Mouse (Mus musculus) fat pad, adult 2 months (tissue): ENCODE results near the gene Tmem231.
A peak's percentile ranks its signal among the peaks of the same experiment; 100 is the strongest.

ENCODE experiments used
- DNase-seq: peaks from one replicate; pipeline ENCODE4 v3.0.0-alpha.2; 2011; ENCODE audit warnings: low read depth, low spot score; ENCODE audit errors: extremely low read depth

Tmem231 gene

GRCm38 (mm10) chr8:111909621-111910450 lies 23.8 kb downstream of the Tmem231 start, which contains the start of gene Chst5:
Gene Chst5, minus strand, starts transcription at chr8:111910447.
- DNase-seq, result no peak

GRCm38 (mm10) chr8:111905500-111906121 lies 28.1 kb downstream of the Tmem231 start:
- DNase-seq, result no peak

- no peak for DNase-seq
Observed at GRCm38 (mm10) chr8:111902080-111902479, 31.6 kb downstream of the Tmem231 start.

- DNase-seq, result no peak
Observed at GRCm38 (mm10) chr8:111898586-111898985, 35.1 kb downstream of the Tmem231 start.

- no peak for DNase-seq
Observed at GRCm38 (mm10) chr8:111894955-111895354, 38.7 kb downstream of the Tmem231 start.

- DNase-seq, result no peak
Observed at GRCm38 (mm10) chr8:111892615-111893014, 41.1 kb downstream of the Tmem231 start.

- no peak for DNase-seq
Observed at GRCm38 (mm10) chr8:111891983-111892382, 41.7 kb downstream of the Tmem231 start.

- DNase-seq, result no peak
Observed at GRCm38 (mm10) chr8:111890911-111891303, 42.8 kb downstream of the Tmem231 start.

GRCm38 (mm10) chr8:111889931-111890910 lies 43.5 kb downstream of the Tmem231 start:
- no peak for DNase-seq

- DNase-seq, result no peak
Observed at GRCm38 (mm10) chr8:111888091-111888650, 45.5 kb downstream of the Tmem231 start.

- DNase-seq, result no peak
Observed at GRCm38 (mm10) chr8:111887479-111887878, 46.2 kb downstream of the Tmem231 start.

GRCm38 (mm10) chr8:111883615-111884014 lies 50.1 kb downstream of the Tmem231 start:
- no peak for DNase-seq

GRCm38 (mm10) chr8:111881591-111881990 lies 52.1 kb downstream of the Tmem231 start:
- DNase-seq, result no peak

- DNase-seq, result no peak
Observed at GRCm38 (mm10) chr8:111877711-111878110, 56.0 kb downstream of the Tmem231 start.

GRCm38 (mm10) chr8:111876355-111876948 lies 57.2 kb downstream of the Tmem231 start, which contains the start of gene Tmem170:
Gene Tmem170, minus strand, starts transcription at chr8:111876750.
- peak; percentile 74 for DNase-seq

- no peak for DNase-seq
Observed at GRCm38 (mm10) chr8:111875758-111876157, 57.9 kb downstream of the Tmem231 start.

GRCm38 (mm10) chr8:111871278-111871677 lies 62.4 kb downstream of the Tmem231 start:
- DNase-seq, result no peak

- no peak for DNase-seq
Observed at GRCm38 (mm10) chr8:111870379-111870778, 63.3 kb downstream of the Tmem231 start.

GRCm38 (mm10) chr8:111868664-111869063 lies 65.0 kb downstream of the Tmem231 start:
- no peak for DNase-seq

GRCm38 (mm10) chr8:111865857-111866256 lies 67.8 kb downstream of the Tmem231 start:
- no peak for DNase-seq
